Mouse (Mus musculus) kidney, adult 2 months (tissue): ENCODE measurements around the gene Zmym5.

Source experiments
- CTCF ChIP-seq: fragments of 200-500 bp; conservative IDR thresholded peaks from 2 replicates; pipeline ENCODE4 v1.5.1; 2011; ENCODE audit warnings: low read depth, mild to moderate bottlenecking, control low read depth, low read length, moderate library complexity, mixed read lengths; ENCODE audit not compliant: insufficient read depth, insufficient read length
- POLR2A ChIP-seq: fragments of 200-500 bp; IDR thresholded peaks from one replicate; pipeline ENCODE4 v1.6.1; 2011; ENCODE audit warnings: low read depth, low read length, control low read depth

DNA sequence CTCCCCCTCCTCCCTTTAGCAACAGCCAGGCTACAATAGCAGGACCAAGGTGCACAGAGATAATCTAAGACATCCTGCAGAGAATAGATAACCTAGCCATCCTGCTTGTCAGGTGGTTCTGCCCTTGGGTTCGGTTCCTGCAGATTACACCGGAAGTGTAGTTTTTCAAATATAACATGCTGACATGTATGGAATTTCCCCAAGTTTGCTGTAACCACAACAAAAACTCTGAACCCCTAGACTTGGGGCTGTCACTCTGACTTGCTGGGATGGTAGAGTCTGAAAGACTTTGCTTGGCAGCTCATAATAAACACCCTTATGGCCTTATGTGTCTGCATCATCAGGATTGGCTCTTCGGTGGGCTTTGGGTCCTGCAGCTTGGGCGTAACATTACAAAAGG is 5.0 kb upstream of the Zmym5 start:
- TF ChIP-seq CTCF (no peak), POLR2A (no peak)
